Mouse (Mus musculus): ENCODE measurements at regions not wholly inside any gene's neighbourhood (a gene's known extent, or its start where the extent isn't known, plus 50 kb on each side); places are given as distances from the start of the nearest gene placed in this dataset.
A peak's percentile ranks its signal among the peaks of the same experiment; 100 is the strongest.

- no peaks in the 10 kb centered on the region for H3K27me3 ChIP-seq
- no peak overlapping the region for H3K4me3 ChIP-seq (replicated peaks)
- H3K4me1 ChIP-seq, result no peaks in the 10 kb centered on the region
- 79% methylated on average over 4 of the region's 4 CpGs for WGBS
- no peak; the same call in 1 of the 2 replicates for ATAC-seq (ENCODE audit: insufficient number of reproducible peaks, low FRiP score, low TSS enrichment, low read depth)
- no peak overlapping the region for H3K27ac ChIP-seq (replicated peaks)
- no peak overlapping the region for H3K4me2 ChIP-seq (replicated peaks)
- H3K9me3 ChIP-seq (replicated peaks), result no peaks in the 10 kb centered on the region
- H3K9ac ChIP-seq, result no peak overlapping the region
- no peaks in the 10 kb centered on the region for H3K36me3 ChIP-seq
Observed at GRCm38 (mm10) chr3:121021126-121021848, 150.2 kb downstream of the Rwdd3 start.

- Histone ChIP-seq H3K27me3 (no peaks in the 10 kb centered on the region), H3K9me3 (replicated peaks) (no peaks in the 10 kb centered on the region), H3K27ac (replicated peaks) (no peak overlapping the region), H3K36me3 (no peaks in the 10 kb centered on the region), H3K9ac (no peak overlapping the region), H3K4me3 (replicated peaks) (no peak overlapping the region), H3K4me1 (no peaks in the 10 kb centered on the region), H3K4me2 (replicated peaks) (no peak overlapping the region)
- WGBS, result 71% methylated on average over 6 of the region's 6 CpGs
- ATAC-seq (ENCODE audit: insufficient number of reproducible peaks, low FRiP score, low TSS enrichment, low read depth), result no peak
Observed at GRCm38 (mm10) chr3:121009223-121009622, 162.3 kb downstream of the Rwdd3 start.

GRCm38 (mm10) chr3:120983556-120984270, 187.8 kb downstream of the Rwdd3 start:
- no peaks in the 10 kb centered on the region for H3K9me3 ChIP-seq (replicated peaks)
- H3K36me3 ChIP-seq, result no peaks in the 10 kb centered on the region
- no peak overlapping the region for H3K4me3 ChIP-seq (replicated peaks)
- 42% methylated on average over 17 of the region's 17 CpGs for WGBS
- ATAC-seq (ENCODE audit: insufficient number of reproducible peaks, low FRiP score, low TSS enrichment, low read depth), result no peak
- no peaks in the 10 kb centered on the region for H3K27me3 ChIP-seq
- H3K4me1 ChIP-seq, result no peaks in the 10 kb centered on the region
- no peak overlapping the region for H3K27ac ChIP-seq (replicated peaks)
- H3K9ac ChIP-seq, result no peak overlapping the region
- peak overlapping the region; percentile 31; the same call in 1 of the 2 replicates for H3K4me2 ChIP-seq (replicated peaks)

GRCm38 (mm10) chr3:120982795-120983555, 188.5 kb downstream of the Rwdd3 start:
- no peaks in the 10 kb centered on the region for H3K4me1 ChIP-seq
- no peak overlapping the region for H3K27ac ChIP-seq (replicated peaks)
- no peaks in the 10 kb centered on the region for H3K9me3 ChIP-seq (replicated peaks)
- H3K9ac ChIP-seq, result no peak overlapping the region
- no peaks in the 10 kb centered on the region for H3K36me3 ChIP-seq
- H3K27me3 ChIP-seq, result no peaks in the 10 kb centered on the region
- ATAC-seq (ENCODE audit: insufficient number of reproducible peaks, low FRiP score, low TSS enrichment, low read depth), result no peak
- 39% methylated on average over 10 of the region's 10 CpGs for WGBS
- peak overlapping the region; percentile 31; the same call in 1 of the 2 replicates for H3K4me2 ChIP-seq (replicated peaks)
- H3K4me3 ChIP-seq (replicated peaks), result no peak overlapping the region

GRCm38 (mm10) chr3:120982218-120982617, 189.3 kb downstream of the Rwdd3 start:
- H3K4me1 ChIP-seq, result no peaks in the 10 kb centered on the region
- ATAC-seq (ENCODE audit: insufficient number of reproducible peaks, low FRiP score, low TSS enrichment, low read depth), result no peak
- no peak overlapping the region for H3K9ac ChIP-seq
- H3K36me3 ChIP-seq, result no peaks in the 10 kb centered on the region
- no peaks in the 10 kb centered on the region for H3K9me3 ChIP-seq (replicated peaks)
- no peaks in the 10 kb centered on the region for H3K27me3 ChIP-seq
- no peak overlapping the region for H3K4me3 ChIP-seq (replicated peaks)
- H3K4me2 ChIP-seq (replicated peaks), result no peak overlapping the region
- 42% methylated on average over 4 of the region's 4 CpGs for WGBS
- no peak overlapping the region for H3K27ac ChIP-seq (replicated peaks)

- Histone ChIP-seq H3K4me1 (no peaks in the 10 kb centered on the region), H3K9ac (no peak overlapping the region), H3K27me3 (no peaks in the 10 kb centered on the region), H3K4me3 (replicated peaks) (no peak overlapping the region), H3K9me3 (replicated peaks) (no peaks in the 10 kb centered on the region), H3K27ac (replicated peaks) (no peak overlapping the region), H3K36me3 (no peaks in the 10 kb centered on the region), H3K4me2 (replicated peaks) (no peak overlapping the region)
- 0 out of 2 replicates have a peak, but pooled peaks have one; percentile 54 for ATAC-seq (ENCODE audit: insufficient number of reproducible peaks, low FRiP score, low TSS enrichment, low read depth)
- WGBS, result 45% methylated on average over 14 of the region's 14 CpGs
Observed at GRCm38 (mm10) chr3:120970746-120971466, 200.6 kb downstream of the Rwdd3 start.

GRCm38 (mm10) chr3:120946906-120947305, 224.6 kb downstream of the Rwdd3 start:
- no peaks in the 10 kb centered on the region for H3K4me1 ChIP-seq
- no peaks in the 10 kb centered on the region for H3K27me3 ChIP-seq
- H3K9me3 ChIP-seq (replicated peaks), result no peaks in the 10 kb centered on the region
- ATAC-seq (ENCODE audit: insufficient number of reproducible peaks, low FRiP score, low TSS enrichment, low read depth), result no peak
- H3K4me3 ChIP-seq (replicated peaks), result no peak overlapping the region
- no peak overlapping the region for H3K27ac ChIP-seq (replicated peaks)
- WGBS, result 86% methylated on average over 8 of the region's 8 CpGs
- no peaks in the 10 kb centered on the region for H3K36me3 ChIP-seq
- H3K4me2 ChIP-seq (replicated peaks), result no peak overlapping the region
- no peak overlapping the region for H3K9ac ChIP-seq

GRCm38 (mm10) chr3:120934401-120934800, 237.1 kb downstream of the Rwdd3 start:
- Histone ChIP-seq H3K27me3 (no peaks in the 10 kb centered on the region), H3K4me2 (replicated peaks) (no peak overlapping the region), H3K9me3 (replicated peaks) (no peaks in the 10 kb centered on the region), H3K36me3 (no peaks in the 10 kb centered on the region), H3K4me1 (no peaks in the 10 kb centered on the region), H3K27ac (replicated peaks) (no peak overlapping the region), H3K4me3 (replicated peaks) (no peak overlapping the region), H3K9ac (no peak overlapping the region)
- 90% methylated on average over 4 of the region's 4 CpGs for WGBS
- ATAC-seq (ENCODE audit: insufficient number of reproducible peaks, low FRiP score, low TSS enrichment, low read depth), result no peak

GRCm38 (mm10) chr3:120920351-120920750, 251.1 kb downstream of the Rwdd3 start:
- no peak overlapping the region for H3K9ac ChIP-seq
- H3K36me3 ChIP-seq, result no peaks in the 10 kb centered on the region
- no peak for ATAC-seq (ENCODE audit: insufficient number of reproducible peaks, low FRiP score, low TSS enrichment, low read depth)
- 73% methylated on average over 2 of the region's 2 CpGs for WGBS
- no peak overlapping the region for H3K4me2 ChIP-seq (replicated peaks)
- H3K4me1 ChIP-seq, result no peaks in the 10 kb centered on the region
- H3K27me3 ChIP-seq, result no peaks in the 10 kb centered on the region
- H3K9me3 ChIP-seq (replicated peaks), result no peaks in the 10 kb centered on the region
- no peak overlapping the region for H3K4me3 ChIP-seq (replicated peaks)
- H3K27ac ChIP-seq (replicated peaks), result no peak overlapping the region

- Histone ChIP-seq H3K36me3 (no peaks in the 10 kb centered on the region), H3K9ac (no peak overlapping the region), H3K27me3 (no peaks in the 10 kb centered on the region), H3K4me3 (replicated peaks) (no peak overlapping the region), H3K27ac (replicated peaks) (no peak overlapping the region), H3K9me3 (replicated peaks) (no peaks in the 10 kb centered on the region), H3K4me2 (replicated peaks) (no peak overlapping the region), H3K4me1 (0 out of 2 replicates have a peak, but pooled peaks cover 6% of the 10 kb centered on the region)
- WGBS, result 89% methylated on average over 5 of the region's 5 CpGs
- no peak for ATAC-seq (ENCODE audit: insufficient number of reproducible peaks, low FRiP score, low TSS enrichment, low read depth)
Observed at GRCm38 (mm10) chr3:120898931-120899330, 272.6 kb downstream of the Rwdd3 start.

- H3K27me3 ChIP-seq, result no peaks in the 10 kb centered on the region
- H3K9me3 ChIP-seq (replicated peaks), result no peaks in the 10 kb centered on the region
- ATAC-seq (ENCODE audit: insufficient number of reproducible peaks, low FRiP score, low TSS enrichment, low read depth), result peak; percentile 47; the same call in 1 of the 2 replicates
- no peak overlapping the region for H3K9ac ChIP-seq
- 0 out of 2 replicates have a peak, but pooled peaks cover 6% of the 10 kb centered on the region for H3K4me1 ChIP-seq
- 43% methylated on average over 9 of the region's 9 CpGs for WGBS
- no peak overlapping the region for H3K4me3 ChIP-seq (replicated peaks)
- H3K36me3 ChIP-seq, result no peaks in the 10 kb centered on the region
- H3K4me2 ChIP-seq (replicated peaks), result peak overlapping the region; percentile 13; the same call in 1 of the 2 replicates
- no peak overlapping the region for H3K27ac ChIP-seq (replicated peaks)
Observed at GRCm38 (mm10) chr3:120898258-120898657, 273.2 kb downstream of the Rwdd3 start.
